Mouse (Mus musculus) olfactory bulb, adult 2 months (tissue): ENCODE data around the gene Lingo2. TPM values are rescaled to one million over a fixed set of nuclear protein-coding genes. Genes with fewer than 3 reads are reported as not detected.

Experiments
- H3K27ac ChIP-seq: fragments of 200-500 bp; 2 replicates; pipeline ENCODE4 v1.5.1; 2012; ENCODE audit warnings: low read depth, low read length; ENCODE audit not compliant: insufficient read depth
- H3K4me1 ChIP-seq: fragments of 200-500 bp; 2 replicates; pipeline ENCODE4 v1.6.1; 2012; ENCODE audit warnings: low read length; ENCODE audit not compliant: control insufficient read depth, insufficient read depth
- H3K4me3 ChIP-seq: fragments of 200-500 bp; 2 replicates; pipeline ENCODE4 v1.5.1; 2012; ENCODE audit warnings: mild to moderate bottlenecking, low read depth, low read length, moderate library complexity; ENCODE audit not compliant: insufficient read depth
- CTCF ChIP-seq: fragments of 200-500 bp; IDR thresholded peaks from 2 replicates; pipeline ENCODE4 v1.5.1; 2012; ENCODE audit warnings: low read depth, mild to moderate bottlenecking, low read length, moderate library complexity; ENCODE audit not compliant: insufficient read depth
- POLR2A ChIP-seq: fragments of 200-500 bp; IDR thresholded peaks from 2 replicates; pipeline ENCODE4 v1.6.1; 2012; ENCODE audit warnings: mild to moderate bottlenecking, low read depth, low read length, moderate library complexity; ENCODE audit not compliant: insufficient read depth
- WGBS: fragments of 180-500 bp; shearing (Covaris S2); methylation state at CpG from one replicate; pipeline ENCODE4 v1.1.7; 2018; 5-methylcytosine and 5-hydroxymethylcytosine counted together
- polyA plus RNA-seq: library from polyadenylated mRNA; stranded (reverse); fragments of >200 nt; gene quantifications from 2 replicates; pipeline ENCODE4 v1.2.4, GENCODE M21; 2012; ENCODE audit warnings: low replicate concordance; ENCODE audit not compliant: missing spikeins, insufficient read depth, insufficient read length

Lingo2 gene
- polyA plus RNA-seq, result not detected in 2 replicates

- no peak within 1 kb of the TSS for H3K27ac ChIP-seq
- peaks cover 17% of the 10 kb centered on the region for H3K4me1 ChIP-seq
- WGBS, result under 1% methylated on average over 61 of the region's 61 CpGs
- H3K4me3 ChIP-seq, result peak within 1 kb of the TSS; percentile 50
- no peak for TF ChIP-seq POLR2A
- TF ChIP-seq CTCF, result no peak
These were observed at the start of gene Lingo2 for GRCm38 (mm10) chr4:36951150-36951954. Gene Lingo2, minus strand, starts transcription at chr4:36951747.

DNA sequence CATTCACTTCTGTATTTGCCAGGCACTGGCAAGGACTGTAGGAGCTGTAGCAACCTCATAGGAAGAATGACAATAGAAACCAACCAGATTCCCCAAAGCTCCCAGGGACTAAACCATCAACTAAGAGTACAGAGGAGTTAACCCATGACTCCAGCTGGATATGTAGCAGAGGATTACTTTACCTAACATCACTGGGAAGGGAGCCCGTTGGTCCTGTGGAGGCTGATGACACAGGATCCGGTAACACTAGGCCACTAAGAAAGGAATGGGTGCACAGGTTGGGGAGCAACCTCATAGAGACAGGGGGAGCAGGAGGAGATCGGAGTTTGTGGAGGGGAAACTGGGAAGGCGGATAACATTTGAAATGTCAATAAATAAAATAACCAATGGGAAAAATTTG lies 21.8 kb upstream of the Lingo2 start:
- Histone ChIP-seq H3K27ac (no peak overlapping the region), H3K4me3 (no peak overlapping the region), H3K4me1 (no peaks in the 10 kb centered on the region)
- TF ChIP-seq CTCF (no peak), POLR2A (no peak)
- 87% methylated on average over 4 of the region's 4 CpGs for WGBS

- H3K27ac ChIP-seq, result no peak overlapping the region
- TF ChIP-seq POLR2A, result no peak
- WGBS, result 8% methylated on average over 20 of the region's 20 CpGs
- H3K4me3 ChIP-seq, result peak overlapping the region; percentile 50
- H3K4me1 ChIP-seq, result peaks cover 17% of the 10 kb centered on the region
These were observed 1.2 kb upstream of the Lingo2 start for GRCm38 (mm10) chr4:36952431-36953429.

DNA sequence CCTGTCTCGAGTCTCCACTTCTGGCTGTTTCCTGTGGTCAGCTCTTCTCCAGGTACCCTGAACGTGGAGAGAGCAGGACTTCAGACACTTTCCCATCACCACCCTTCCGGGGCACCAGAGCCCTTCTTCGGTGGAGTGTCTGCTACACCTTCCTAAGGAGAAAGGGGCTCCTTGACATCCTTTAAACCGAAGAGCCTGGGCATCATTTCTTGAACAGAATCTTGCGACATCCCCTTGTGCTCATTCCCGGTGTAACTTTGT lies 338 bp upstream of the Lingo2 start:
- Histone ChIP-seq H3K4me3 (peak overlapping the region; percentile 50), H3K4me1 (peaks cover 17% of the 10 kb centered on the region), H3K27ac (no peak overlapping the region)
- 2% methylated on average over 7 of the region's 7 CpGs for WGBS
- TF ChIP-seq POLR2A, result no peak
- TF ChIP-seq CTCF, result no peak

DNA sequence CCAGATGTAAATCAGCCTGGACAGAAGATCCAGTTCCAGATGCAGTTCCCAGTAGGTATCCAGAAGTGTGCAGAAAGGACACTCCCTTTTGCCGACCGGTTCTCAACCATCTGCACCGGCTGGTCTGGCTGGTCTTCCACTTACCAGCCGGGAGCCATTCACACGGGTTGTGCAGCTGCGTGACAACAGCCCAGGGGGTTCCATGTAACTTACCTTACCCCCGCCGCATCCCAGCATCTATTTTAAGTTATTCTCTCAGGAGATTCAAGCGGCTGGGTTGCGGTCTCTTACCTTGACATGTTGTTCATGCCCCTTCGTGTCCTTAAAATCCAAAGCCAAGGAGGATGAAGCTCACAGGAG lies 777 bp downstream of the Lingo2 start:
- no peak overlapping the region for H3K27ac ChIP-seq
- under 1% methylated on average over 11 of the region's 11 CpGs for WGBS

GRCm38 (mm10) chr4:36950021-36950751 lies 1.4 kb downstream of the Lingo2 start:
- WGBS, result 3% methylated on average over 43 of the region's 43 CpGs
- Histone ChIP-seq H3K4me3 (peak overlapping the region; percentile 50), H3K4me1 (peaks cover 17% of the 10 kb centered on the region), H3K27ac (no peak overlapping the region)
- TF ChIP-seq CTCF (peak; percentile 72), POLR2A (no peak)

More for the DNA sequence above, 777 bp downstream of the Lingo2 start:
- TF ChIP-seq CTCF, result no peak
- no peak for TF ChIP-seq POLR2A
- Histone ChIP-seq H3K4me3 (peak overlapping the region; percentile 50), H3K4me1 (peaks cover 17% of the 10 kb centered on the region)

DNA sequence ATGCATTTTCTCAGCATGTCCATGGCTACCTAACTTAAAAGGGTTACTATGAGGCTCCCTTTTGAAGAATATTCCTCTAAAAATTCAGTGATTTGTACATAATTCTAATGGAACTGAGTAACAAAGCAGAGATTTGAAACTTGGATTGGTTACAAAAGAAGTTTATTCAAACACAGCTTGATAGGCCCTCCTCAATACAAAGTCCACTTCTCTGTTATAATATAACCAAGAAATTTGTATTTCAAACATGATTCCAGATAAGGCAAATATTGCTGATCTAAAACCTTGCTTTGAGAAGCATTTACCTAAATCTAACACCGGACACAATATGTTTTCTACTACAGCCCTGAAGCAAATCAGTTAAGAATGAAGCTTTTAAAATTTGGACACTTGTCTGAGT lies 60.7 kb downstream of the Lingo2 start:
- Histone ChIP-seq H3K4me3 (no peak overlapping the region), H3K27ac (no peak overlapping the region), H3K4me1 (no peaks in the 10 kb centered on the region)
- WGBS, result 86% methylated on average over 1 of the region's 1 CpGs
- TF ChIP-seq POLR2A, result no peak
- no peak for TF ChIP-seq CTCF

GRCm38 (mm10) chr4:36890365-36890764 lies 61.2 kb downstream of the Lingo2 start:
- no peak overlapping the region for H3K27ac ChIP-seq
- no peak overlapping the region for H3K4me3 ChIP-seq
- TF ChIP-seq CTCF (no peak), POLR2A (no peak)
- WGBS, result 91% methylated on average over 3 of the region's 3 CpGs
- no peaks in the 10 kb centered on the region for H3K4me1 ChIP-seq

- Histone ChIP-seq H3K27ac (no peak overlapping the region), H3K4me3 (no peak overlapping the region), H3K4me1 (no peaks in the 10 kb centered on the region)
- TF ChIP-seq CTCF (no peak), POLR2A (no peak)
These were observed 76.8 kb downstream of the Lingo2 start for GRCm38 (mm10) chr4:36874781-36875180.
